Mouse (Mus musculus): ENCODE results near the gene Doc2b.

DNA sequence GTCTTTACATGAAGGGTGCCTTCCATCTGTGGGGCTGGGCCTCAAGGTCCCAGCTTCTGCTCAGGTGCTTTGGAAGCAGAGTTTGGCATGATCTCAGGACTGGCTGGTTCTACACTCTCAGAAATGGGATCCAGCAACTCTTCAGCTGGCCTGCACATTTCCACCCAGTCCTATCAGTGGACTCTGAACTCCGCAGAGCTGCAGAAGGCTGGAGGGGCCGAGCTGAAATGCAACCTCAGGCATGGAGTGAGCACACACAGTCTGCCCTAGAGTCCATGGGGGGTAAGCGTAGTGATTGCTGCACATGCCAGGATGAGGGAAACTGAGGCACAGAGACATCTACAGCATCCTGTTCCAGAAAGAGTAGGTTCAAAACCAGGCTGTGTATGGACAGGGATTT, 14.7 kb upstream of the Doc2b start:
- no peak for TF ChIP-seq CTCF (IDR thresholded peaks at IDR 0.05)
- TF ChIP-seq EP300 (IDR thresholded peaks at IDR 0.05), result no peak

All from lung, postnatal 0 days (tissue).